Mouse (Mus musculus) spleen, postnatal 36 days (tissue): ENCODE measurements around the gene Gatc.
"Not testable (repeated sequence)": the region's sequence is repeated elsewhere in the genome, so short reads cannot be mapped to it uniquely, and the experiment has no call there.

Source experiments
- DNase-seq, 2 experiments: peaks; one replicate each; pipeline ENCODE4 v3.0.0; 2022; ENCODE audit warnings: low spot score in 2 of 2, mixed read lengths in 1 of 2

Gene Gatc

DNA sequence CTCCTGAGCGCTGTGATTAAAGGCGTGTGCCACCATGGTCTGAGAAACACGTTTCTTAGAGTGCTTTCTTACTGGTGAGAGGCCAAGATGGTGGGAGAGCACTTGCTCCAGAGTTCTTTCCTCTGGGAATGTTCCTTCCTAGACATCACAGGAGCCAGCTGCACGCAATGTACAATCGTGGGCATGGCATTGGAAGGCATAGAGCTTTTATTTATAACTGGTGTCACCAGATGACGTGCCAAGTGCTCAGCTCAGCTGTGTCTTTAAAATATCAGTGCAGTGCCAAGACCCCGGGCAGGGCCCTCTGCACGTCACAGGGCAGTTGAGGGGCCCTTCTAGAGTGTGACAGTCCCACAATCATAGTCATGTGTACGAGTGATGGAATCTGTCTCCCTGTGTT is 10.0 kb downstream of the Gatc start:
- DNase-seq = no peak

GRCm38 (mm10) chr5:115327610-115328548 is 13.1 kb downstream of the Gatc start:
- peak; percentile 25 to 39 for DNase-seq

- peak; percentile 94 to 95 for DNase-seq
These were observed 13.9 kb downstream of the Gatc start, which contains the start of gene Srsf9 for GRCm38 (mm10) chr5:115326875-115327609. Gene Srsf9 (plus strand): TSS chr5:115327177.

- peak in 1 of 2 experiments; percentile 57 for DNase-seq
These were observed 14.6 kb downstream of the Gatc start for GRCm38 (mm10) chr5:115326256-115326831.

GRCm38 (mm10) chr5:115319004-115319940 is 21.7 kb downstream of the Gatc start:
- DNase-seq = peak in 1 of 2 experiments; percentile 44

DNA sequence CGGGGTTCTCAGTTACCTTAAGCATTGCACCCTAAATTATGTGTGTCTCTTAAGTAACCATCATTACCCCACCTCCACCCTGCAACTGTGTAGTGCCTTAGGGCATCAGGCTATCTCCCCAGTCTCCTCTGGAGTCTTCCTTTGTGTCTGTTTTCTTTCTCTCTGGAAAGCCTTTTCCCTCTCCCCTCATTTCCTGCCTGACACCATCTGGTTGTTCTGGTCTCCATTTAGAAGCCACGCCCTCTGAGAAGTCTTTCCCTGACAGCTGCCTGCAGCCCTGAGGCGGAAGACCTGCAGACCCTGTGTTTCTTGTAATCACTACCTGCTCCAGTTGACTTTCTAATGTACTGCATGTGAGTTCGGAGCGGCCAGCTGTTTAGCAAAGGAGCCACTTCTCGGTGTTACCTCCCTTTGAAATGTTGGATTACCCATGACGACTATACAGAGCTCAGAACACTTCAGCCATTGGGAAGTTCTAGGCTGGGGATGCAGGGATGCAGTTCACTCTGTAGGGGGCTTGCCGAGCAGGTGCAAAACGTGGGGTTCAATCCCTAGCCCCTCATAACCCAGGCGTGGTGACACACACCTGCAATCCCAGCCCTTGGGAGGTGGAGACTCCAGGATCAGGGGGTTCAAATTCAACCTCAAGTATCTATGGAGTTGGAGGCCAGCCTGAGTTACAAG is 23.2 kb downstream of the Gatc start:
- no peak for DNase-seq

DNA sequence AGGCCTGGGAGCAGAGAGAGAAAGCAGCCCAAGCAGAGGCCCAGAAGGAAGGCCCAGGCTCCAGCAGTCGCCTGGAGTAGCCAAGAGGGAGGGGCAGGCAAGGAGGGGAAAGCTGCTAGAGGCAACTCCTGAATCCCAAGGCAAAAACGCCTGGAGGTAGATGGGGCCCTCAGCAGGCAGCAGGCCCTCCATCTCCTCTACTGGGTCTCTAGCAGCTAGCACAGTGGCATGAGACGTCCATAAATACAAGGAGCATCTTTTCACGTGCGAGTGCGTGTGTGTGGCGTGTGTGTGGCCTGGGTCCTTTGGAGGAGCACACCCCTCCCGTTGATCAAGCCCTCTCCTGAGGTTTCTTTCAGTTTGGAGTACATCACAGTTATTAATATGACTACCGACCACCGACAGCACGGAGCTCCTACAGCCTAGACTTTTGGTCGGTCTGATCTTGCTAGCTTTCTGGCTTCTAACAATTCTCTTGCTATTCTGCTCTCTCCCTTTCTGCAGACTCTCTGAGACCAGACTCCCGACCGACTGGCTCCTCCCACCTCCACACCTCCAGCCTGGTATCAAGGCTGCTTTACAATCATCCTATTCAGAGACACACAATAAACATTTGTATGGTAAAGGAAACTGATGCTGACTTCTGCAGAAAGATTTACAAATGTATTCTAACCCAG is 23.9 kb downstream of the Gatc start:
- DNase-seq = no peak

DNA sequence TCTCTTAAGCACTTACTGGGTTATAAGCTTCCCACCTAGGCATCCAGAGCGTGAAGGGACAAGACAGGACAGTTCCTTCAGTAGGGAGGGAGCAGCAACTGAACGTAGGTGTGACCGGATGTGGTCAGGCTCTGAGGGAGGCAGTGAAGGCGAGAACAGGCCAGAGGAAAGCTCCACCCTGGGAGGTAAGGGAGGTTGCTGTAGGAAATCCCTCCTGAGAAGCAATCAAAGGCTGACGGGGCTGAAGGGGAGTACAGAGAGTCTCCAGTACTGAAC is 27.4 kb downstream of the Gatc start:
- DNase-seq = no peak

DNA sequence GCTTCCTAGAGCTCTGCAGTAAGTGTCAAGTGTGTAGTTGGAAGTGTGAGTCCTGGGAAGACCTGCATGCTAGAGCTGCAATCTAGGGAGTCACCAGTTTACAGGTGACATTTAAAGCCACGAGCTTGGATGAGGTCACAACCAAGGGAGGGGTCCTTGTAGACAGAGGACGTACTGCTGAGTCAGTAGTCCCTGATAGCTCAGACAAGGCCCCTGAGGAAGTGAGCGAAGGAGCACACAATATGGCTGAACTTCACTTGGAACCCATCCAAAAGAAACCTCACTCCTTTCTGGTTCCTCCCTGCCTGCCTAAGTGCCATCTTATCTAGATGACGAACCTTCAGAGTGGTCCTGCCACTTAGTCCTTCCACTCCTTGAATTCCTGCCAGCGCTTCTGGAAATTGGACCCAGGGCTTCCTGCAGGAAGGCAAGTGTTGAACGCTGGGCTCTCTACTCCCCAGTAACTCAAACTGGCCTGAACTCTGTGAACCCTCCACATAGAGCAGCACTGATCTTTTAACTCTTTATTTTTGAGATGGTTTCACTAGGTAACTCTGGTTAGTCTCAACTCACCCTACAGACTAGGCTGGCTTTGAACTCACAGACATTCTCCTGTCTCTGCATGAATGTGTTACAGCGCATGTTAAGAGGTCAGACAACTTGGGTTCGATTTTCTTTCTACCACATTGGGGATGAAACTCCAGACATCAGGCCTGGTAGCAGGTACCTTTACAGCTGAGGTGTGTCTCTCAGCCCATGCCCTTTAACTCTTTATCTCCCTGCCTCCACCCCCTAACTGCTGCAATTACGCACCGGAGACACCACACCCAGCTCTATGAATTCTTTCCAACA is 27.9 kb downstream of the Gatc start:
- peak in 1 of 2 experiments; percentile 19 for DNase-seq

DNA sequence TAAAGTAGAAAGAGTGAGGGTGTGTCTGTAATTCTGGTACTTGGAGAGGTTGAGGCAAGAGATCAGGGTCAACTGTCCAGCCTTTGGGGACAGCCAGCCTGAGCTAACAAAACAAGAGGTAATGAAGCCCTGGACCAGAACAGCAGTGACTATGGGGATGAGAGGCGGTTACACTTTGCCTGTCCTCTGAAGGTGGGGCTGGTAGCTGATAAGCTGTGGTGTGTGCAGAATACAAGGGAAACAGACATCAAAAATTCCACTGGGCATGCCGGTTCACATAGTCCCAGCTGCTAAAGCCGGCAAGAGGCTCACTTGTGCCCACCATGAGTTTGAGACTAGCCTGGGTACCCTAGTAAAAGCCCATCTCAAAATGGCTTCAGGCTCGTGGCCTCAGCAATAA is 28.6 kb downstream of the Gatc start:
- no peak for DNase-seq

DNA sequence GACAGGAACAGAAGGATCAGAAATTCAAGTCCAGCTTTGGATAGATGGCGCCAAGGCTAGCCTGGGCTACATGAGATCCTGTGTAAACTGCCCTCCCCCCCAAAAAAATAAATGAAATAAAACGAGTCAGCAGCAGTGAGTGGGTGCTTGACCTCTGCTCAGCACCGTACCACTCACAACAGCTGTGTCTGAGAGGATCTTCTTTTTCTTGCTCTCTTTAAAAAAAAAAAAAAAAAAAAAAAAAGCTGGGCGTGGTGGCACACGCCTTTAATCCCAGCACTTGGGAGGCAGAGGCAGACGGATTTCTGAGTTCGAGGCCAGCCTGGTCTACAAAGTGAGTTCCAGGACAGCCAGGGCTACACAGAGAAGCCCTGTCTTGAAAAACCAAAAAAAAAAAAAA is 38.8 kb downstream of the Gatc start:
- DNase-seq = not testable (repeated sequence)

- DNase-seq = no peak
These were observed 39.4 kb downstream of the Gatc start for GRCm38 (mm10) chr5:115301615-115302014.

DNA sequence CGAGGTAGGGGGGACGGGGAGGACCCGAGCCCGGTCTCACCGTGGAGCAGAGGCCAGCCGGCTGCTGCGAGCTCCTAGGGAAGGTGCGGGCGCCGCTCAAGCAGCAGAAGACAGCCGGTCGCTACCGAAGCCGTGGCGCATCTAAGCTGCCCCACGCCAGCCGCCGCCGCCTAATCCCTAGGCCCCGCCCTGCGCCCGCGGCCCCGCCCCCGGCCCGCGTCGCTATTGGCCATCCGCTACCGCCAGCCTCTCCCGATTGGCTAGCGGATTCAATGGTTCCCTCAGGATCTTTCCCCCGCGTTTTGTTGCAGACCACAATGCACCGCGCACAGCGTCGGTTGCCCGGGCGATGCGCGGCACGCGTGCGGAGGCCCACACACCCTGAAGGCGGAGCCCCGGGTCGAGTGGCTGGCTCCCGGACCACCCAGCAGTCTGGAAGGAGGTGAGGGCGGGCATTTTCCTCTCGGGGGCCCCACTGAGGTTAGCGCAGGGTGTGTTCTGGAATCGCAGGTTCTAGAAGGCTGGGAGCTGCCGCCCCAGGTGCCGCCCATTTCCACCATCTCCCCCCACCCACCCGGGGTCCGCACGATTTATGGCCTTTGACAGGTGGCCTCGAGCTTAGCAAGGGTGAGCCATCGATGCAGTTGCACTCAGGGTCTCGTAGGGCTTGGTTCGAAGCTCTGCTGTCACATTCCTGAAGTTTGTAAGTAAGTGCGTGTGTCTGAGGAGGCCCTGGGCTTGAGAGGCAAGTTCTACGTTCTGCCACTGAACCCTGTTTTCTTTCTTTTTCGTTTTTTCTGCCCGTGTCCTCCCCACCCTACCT is 40.0 kb downstream of the Gatc start, which contains the start of gene Dynll1:
Dynll1 (minus strand) TSS at position 208 of the 823 bp plus-strand sequence.
- DNase-seq = peak; percentile 97 to 99

DNA sequence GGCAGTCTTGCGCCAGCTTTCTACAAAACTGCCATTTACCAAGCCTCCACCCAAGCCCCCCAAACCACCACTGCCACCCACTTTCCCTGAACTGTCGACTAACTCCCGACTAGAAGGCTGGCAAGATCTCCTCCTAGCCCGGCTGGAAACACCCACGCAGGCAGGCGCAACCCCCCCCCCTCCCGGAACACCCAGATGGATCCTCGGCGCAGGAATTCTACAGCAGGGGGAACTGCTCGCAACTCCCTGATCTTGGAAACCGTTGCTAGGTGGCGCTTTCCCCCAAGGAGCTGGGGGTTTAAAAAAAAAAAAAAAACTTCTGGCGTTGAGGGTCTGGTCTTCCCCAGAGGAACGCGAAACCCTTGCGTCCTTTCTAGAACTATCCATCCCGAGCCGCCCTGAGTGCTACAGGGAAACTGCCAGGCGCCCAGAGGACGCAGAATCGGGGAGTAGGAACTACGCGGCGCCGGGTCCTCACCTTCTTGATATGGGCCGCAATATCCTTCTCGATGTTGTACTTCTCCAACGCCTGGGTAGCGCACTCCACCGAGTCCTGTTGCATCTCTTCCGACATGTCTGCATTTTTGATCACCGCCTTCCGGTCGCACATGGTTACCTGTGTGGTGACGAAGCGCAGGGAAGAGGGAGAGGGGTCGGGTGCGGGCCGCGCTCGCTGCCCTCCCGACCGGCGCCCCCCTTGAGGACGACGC is 40.8 kb downstream of the Gatc start:
- peak; percentile 50 to 58 for DNase-seq

- DNase-seq = no peak
These were observed 44.6 kb downstream of the Gatc start for GRCm38 (mm10) chr5:115296347-115296746.

DNA sequence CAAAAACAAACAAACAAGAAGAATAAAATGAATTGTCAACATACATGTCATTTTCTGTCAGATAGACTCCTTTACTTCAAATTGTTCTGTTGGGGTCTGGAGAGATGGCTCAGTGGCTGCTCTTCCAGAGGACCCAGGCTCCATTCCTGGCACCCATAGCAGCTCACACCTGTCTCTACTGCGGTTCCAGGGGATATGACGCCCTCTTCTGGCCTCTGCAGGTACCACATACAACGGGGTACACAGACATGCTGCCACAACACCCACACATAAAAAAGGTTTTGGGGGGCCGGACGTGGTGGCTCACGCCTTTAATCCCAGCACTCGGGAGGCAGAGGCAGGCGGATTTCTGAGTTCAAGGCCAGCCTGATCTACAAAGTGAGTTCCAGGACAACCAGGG is 46.8 kb downstream of the Gatc start:
- no peak for DNase-seq

DNA sequence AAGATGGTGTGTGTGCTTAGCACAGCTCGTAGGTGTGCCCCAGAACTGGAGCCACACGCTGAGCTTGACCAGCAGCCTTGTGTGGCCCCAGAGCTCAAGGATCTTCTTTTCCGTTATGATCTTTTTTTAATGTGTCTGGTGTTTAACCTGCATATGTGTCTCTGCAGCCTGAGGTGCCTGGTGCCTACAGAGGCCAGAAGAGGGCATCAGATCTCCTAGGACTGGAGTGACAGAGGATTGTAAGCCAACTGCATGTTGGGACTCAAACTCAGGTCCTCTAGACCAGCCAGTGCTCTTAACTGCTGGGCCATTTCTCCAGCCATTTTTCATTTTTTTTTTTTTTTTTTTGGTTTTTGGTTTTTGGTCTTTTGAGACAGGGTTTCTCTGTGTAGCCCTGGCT is 56.2 kb downstream of the Gatc start:
- DNase-seq = peak in 1 of 2 experiments; percentile 25
